Mouse (Mus musculus) forebrain, postnatal 0 days (tissue): Measurements from ENCODE around the gene Abhd2. TPM values are rescaled to one million over a fixed set of nuclear protein-coding genes. Genes with fewer than 3 reads are reported as not detected.

ENCODE experiments used
- ATAC-seq: fragments of 200-750 bp; cut with Nextera tagmentation; 2 replicates; pipeline ENCODE4 v1.8.0; 2017; ENCODE audit warnings: mild to moderate bottlenecking, moderate library complexity
- DNase-seq: peaks from one replicate; pipeline ENCODE4 v3.0.0-alpha.2; 2015
- H3K27ac ChIP-seq: fragments of 300-500 bp; sonication (generic); 2 replicates; pipeline ENCODE4 v1.5.1; 2014; ENCODE audit warnings: low read depth, mild to moderate bottlenecking, antibody characterized with exemption, low read length, moderate library complexity, mixed read lengths
- H3K27me3 ChIP-seq: fragments of 300-500 bp; sonication (generic); 2 replicates; pipeline ENCODE4 v1.6.1; 2014; ENCODE audit warnings: mild to moderate bottlenecking, low read length, mixed read lengths; ENCODE audit not compliant: insufficient read depth
- H3K36me3 ChIP-seq: fragments of 300-500 bp; sonication (generic); 2 replicates; pipeline ENCODE4 v1.6.1; 2014; ENCODE audit warnings: mild to moderate bottlenecking, moderate library complexity; ENCODE audit not compliant: insufficient read depth
- H3K4me1 ChIP-seq: fragments of 300-500 bp; sonication (generic); 2 replicates; pipeline ENCODE4 v1.6.1; 2014; ENCODE audit warnings: antibody characterized with exemption; ENCODE audit not compliant: insufficient read depth
- H3K4me2 ChIP-seq: fragments of 300-500 bp; sonication (generic); 2 replicates; pipeline ENCODE4 v1.6.1; 2014; ENCODE audit warnings: low read depth, mild to moderate bottlenecking, moderate library complexity
- H3K4me3 ChIP-seq: fragments of 300-500 bp; sonication (generic); 2 replicates; pipeline ENCODE4 v1.5.1; 2014; ENCODE audit warnings: low read depth, low read length, mixed read lengths
- H3K9ac ChIP-seq: fragments of 300-500 bp; sonication (generic); 2 replicates; pipeline ENCODE4 v1.6.1; 2014; ENCODE audit warnings: mild to moderate bottlenecking
- H3K9me3 ChIP-seq: fragments of 300-500 bp; sonication (generic); 2 replicates; pipeline ENCODE4 v1.6.1; 2016; ENCODE audit warnings: low read length
- CTCF ChIP-seq: sonication (generic); IDR thresholded peaks from 2 replicates; pipeline ENCODE4 v1.5.1; 2016; ENCODE audit warnings: antibody characterized with exemption, control low read depth, low read depth
- WGBS: fragments of 180-500 bp; shearing (Covaris S2); extraction: QIAGEN DNeasy Blood & Tissue Kit; methylation state at CpG from one replicate; pipeline ENCODE4 v1.1.7; 2014; 5-methylcytosine and 5-hydroxymethylcytosine counted together
- polyA plus RNA-seq: library from polyadenylated mRNA; unstranded; fragments of >200 nt; fragmentation: Nextera tagmentation; extraction: Ambion mirVana; gene quantifications from 2 replicates; pipeline ENCODE4 v1.2.1, GENCODE M21; 2015
- total RNA-seq: library from RNA; depleted of rRNA; stranded (reverse); fragments of >200 nt; gene quantifications from 2 replicates; pipeline ENCODE4 v1.2.3, GENCODE M21; 2014

Abhd2 gene
- total and polyA plus RNA-seq, 2 experiments from 2014 or later: 26.0 to 88.0 TPM

DNA sequence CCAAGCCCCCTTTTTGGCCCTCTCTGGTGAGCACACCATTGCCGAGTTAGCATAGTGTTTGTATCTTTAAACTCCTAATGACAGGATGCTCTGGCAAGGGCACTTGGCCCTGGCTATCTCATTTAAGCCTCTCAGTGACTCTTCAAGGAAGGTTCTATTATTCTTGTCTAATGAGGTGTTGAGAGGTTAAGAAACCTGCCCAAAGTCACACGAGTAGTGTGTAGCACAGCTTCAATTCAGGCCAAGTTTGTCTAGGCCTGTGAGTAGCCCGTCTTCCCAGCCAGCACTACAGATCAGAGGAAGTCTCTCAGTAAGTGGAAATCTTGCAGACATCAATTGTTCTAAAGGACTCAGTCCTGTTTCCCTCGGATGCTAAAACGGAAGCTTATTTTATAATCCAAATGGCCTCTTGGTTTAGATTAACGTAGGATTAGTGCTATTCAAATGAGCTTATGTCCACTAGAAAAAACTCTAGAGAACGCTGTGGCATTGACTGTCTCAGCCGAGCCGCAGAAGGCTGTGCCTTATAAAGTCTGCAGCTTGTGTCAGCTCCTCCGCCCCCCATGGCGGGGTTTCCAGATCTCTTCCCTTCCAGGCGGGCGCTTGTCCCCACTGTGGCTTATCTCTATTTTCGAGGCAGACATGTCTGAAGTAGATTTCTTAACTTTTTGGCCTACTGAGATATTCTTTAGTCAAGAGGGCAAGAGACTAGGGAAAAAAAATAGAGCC lies 11.3 kb downstream of the Abhd2 start:
- no peaks in the 10 kb centered on the region for H3K9me3 ChIP-seq
- no peak for ATAC-seq
- H3K27me3 ChIP-seq: no peaks in the 10 kb centered on the region
- no peak overlapping the region for H3K4me3 ChIP-seq
- 0 out of 2 replicates have a peak, but pooled peaks cover 2% of the 10 kb centered on the region for H3K4me1 ChIP-seq
- no peak overlapping the region for H3K9ac ChIP-seq
- TF ChIP-seq CTCF: no peak
- H3K4me2 ChIP-seq: no peak overlapping the region
- 47% methylated on average over 14 of the region's 14 CpGs for WGBS
- H3K27ac ChIP-seq: no peak overlapping the region
- no peak for DNase-seq
- H3K36me3 ChIP-seq: no peaks in the 10 kb centered on the region; the same call in 1 of the 2 replicates

DNA sequence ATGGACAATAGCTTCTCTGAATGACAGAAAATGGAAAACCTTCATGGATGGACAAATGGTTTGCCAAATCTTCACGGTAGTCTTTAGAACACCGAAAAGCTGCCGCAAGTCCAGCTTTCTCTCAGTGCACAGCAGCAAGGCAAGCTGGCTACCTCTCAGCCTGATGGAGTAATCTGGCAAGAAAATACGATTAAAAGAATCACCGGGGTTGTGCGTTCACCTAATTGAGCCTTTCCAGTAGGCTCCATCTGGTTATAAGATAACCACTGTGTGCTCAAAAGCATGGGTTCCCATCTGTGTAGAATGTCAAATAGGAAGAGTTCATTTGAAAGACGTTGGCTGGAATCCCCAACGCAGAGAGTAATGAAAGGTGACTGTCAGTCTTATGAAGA lies 11.9 kb downstream of the Abhd2 start:
- DNase-seq (no peak), ATAC-seq (no peak)
- no peak overlapping the region for H3K4me2 ChIP-seq
- H3K9ac ChIP-seq: no peak overlapping the region
- 71% methylated on average over 8 of the region's 8 CpGs for WGBS
- H3K27me3 ChIP-seq: no peaks in the 10 kb centered on the region
- no peaks in the 10 kb centered on the region; the same call in 1 of the 2 replicates for H3K36me3 ChIP-seq
- H3K4me1 ChIP-seq: 0 out of 2 replicates have a peak, but pooled peaks cover 2% of the 10 kb centered on the region
- no peak overlapping the region for H3K27ac ChIP-seq
- H3K9me3 ChIP-seq: no peaks in the 10 kb centered on the region
- H3K4me3 ChIP-seq: no peak overlapping the region
- no peak for TF ChIP-seq CTCF

DNA sequence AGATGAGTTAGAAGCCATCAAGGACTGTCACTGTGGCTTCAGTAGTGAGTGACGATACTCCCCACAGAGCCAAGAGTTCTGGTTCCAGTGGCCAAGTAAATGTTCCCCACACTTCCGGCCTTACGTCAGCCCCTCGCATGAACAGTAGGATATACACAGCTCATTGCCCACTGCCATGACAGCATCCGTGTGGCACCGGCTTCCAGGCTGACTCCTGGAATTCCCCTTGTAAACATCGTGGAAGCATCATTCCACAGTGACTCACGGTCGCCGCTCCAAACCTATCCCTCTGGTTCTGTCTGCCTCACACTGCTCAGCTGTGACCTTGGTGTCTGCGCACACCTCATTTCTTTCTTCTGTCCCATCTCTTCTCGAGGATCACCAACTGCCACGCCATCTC lies 12.4 kb downstream of the Abhd2 start:
- Histone ChIP-seq H3K27ac (no peak overlapping the region), H3K4me1 (0 out of 2 replicates have a peak, but pooled peaks cover 2% of the 10 kb centered on the region), H3K9ac (no peak overlapping the region), H3K4me3 (no peak overlapping the region), H3K36me3 (no peaks in the 10 kb centered on the region; the same call in 1 of the 2 replicates), H3K9me3 (no peaks in the 10 kb centered on the region), H3K27me3 (no peaks in the 10 kb centered on the region), H3K4me2 (no peak overlapping the region)
- TF ChIP-seq CTCF: no peak
- no peak for ATAC-seq
- no peak for DNase-seq
- WGBS: 87% methylated on average over 13 of the region's 13 CpGs

DNA sequence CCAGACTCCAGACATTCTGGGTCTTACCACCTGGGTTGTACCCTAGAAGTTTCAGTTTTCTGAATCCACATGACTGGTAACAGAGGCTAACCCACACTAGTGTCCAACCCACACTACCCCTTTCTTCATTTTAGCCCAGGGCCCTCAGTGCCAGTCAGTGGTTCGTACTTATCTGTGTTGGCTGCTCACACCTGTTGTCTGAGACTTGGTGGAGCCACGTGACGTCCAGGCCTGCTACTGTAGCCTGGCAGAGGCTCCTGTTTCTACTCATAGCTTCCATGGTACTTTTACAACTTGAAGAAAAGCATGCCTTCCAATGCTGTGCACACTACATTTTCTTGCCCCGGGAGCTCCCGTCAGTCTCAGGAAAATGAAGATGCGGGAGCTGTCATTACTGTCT lies 14.2 kb downstream of the Abhd2 start:
- no peaks in the 10 kb centered on the region for H3K9me3 ChIP-seq
- H3K27me3 ChIP-seq: no peaks in the 10 kb centered on the region
- no peak overlapping the region for H3K27ac ChIP-seq
- H3K9ac ChIP-seq: no peak overlapping the region
- DNase-seq (no peak), ATAC-seq (no peak)
- 91% methylated on average over 6 of the region's 6 CpGs for WGBS
- H3K4me1 ChIP-seq: 0 out of 2 replicates have a peak, but pooled peaks cover 2% of the 10 kb centered on the region
- no peak overlapping the region for H3K4me3 ChIP-seq
- H3K4me2 ChIP-seq: no peak overlapping the region
- H3K36me3 ChIP-seq: no peaks in the 10 kb centered on the region; the same call in 1 of the 2 replicates
- no peak for TF ChIP-seq CTCF

DNA sequence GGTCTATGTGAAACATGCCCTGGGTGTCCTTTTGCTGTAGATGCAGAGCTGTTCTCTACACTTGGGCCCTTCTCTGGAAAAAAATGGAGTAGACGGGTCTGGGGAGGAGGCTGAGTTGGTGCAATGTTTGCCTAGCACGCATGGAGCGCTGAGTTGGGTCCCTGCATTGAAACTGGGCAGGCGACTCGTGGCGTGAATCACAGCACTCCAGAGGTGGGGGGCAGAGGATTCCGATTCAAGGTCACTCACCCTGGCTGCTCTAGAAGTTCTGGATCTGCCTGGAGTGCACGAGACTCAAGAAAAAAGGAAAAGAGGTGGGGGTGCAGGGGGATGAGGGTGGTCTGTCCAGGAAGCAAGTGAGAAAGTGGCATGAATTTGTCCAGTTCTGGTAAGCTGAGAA lies 14.9 kb downstream of the Abhd2 start:
- no peak for TF ChIP-seq CTCF
- no peaks in the 10 kb centered on the region for H3K27me3 ChIP-seq
- no peak for ATAC-seq
- no peaks in the 10 kb centered on the region; the same call in 1 of the 2 replicates for H3K36me3 ChIP-seq
- H3K9ac ChIP-seq: no peak overlapping the region
- H3K9me3 ChIP-seq: no peaks in the 10 kb centered on the region
- no peak for DNase-seq
- WGBS: 92% methylated on average over 8 of the region's 8 CpGs
- H3K4me2 ChIP-seq: no peak overlapping the region
- no peak overlapping the region for H3K27ac ChIP-seq
- H3K4me3 ChIP-seq: no peak overlapping the region
- H3K4me1 ChIP-seq: peaks cover 7% of the 10 kb centered on the region; the same call in 1 of the 2 replicates

DNA sequence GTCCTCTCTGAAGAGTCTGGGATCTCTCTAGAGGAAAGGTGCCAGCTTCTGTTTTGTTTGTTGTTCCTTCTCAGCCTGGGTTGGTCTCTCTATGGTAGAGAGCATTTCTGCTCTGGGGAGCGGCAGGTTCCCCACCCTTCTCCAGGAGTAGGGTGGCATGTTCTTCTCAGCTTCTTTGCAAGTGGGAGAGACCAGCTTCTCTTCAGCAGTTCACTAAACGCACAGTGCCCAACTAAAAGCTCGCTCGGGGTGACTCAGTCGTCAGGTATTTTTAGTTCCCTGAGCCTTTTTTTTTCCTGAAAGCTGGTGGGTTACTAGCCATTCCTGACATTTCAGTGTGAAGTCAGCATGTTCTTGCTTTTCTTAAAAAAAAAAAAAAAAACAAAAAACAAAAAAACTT lies 15.4 kb downstream of the Abhd2 start:
- TF ChIP-seq CTCF: no peak
- no peaks in the 10 kb centered on the region for H3K36me3 ChIP-seq

DNA sequence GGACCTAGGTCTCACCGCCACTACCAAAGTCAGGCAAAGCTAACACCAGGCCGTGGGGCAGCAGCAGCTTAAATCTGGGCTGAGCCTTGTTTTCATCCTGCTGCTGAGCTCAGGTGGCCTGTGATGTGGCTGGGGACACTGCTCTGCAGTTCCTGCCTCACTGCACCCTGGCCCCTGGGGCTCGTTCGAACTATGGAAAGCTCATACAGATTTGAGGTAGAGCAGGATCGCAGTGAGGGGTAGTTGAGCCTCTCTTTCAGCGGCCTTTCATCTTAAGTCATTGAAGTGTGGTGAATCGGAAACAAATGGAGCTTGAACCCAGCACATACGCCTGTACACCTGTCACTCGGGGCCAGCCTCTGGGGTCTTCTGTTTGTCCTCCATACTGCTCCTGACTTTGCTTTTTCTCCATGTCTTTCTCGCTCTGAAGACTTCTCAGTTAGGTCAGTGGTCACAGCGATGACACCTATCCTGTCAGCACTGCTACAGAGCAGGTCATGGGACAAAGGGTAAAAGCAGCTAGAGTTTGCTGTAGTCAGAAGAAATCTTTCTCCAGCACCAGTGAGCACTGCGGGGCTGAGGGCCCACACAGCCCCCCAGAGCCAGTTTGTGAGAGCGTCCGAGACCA lies 20.7 kb downstream of the Abhd2 start:
- 45% methylated on average over 14 of the region's 14 CpGs for WGBS
- no peak overlapping the region for H3K27ac ChIP-seq

More for the DNA sequence above, 15.4 kb downstream of the Abhd2 start:
- Histone ChIP-seq H3K4me2 (no peak overlapping the region), H3K4me3 (no peak overlapping the region), H3K27ac (no peak overlapping the region), H3K4me1 (peaks cover 5% of the 10 kb centered on the region; the same call in 1 of the 2 replicates), H3K9me3 (no peaks in the 10 kb centered on the region), H3K27me3 (no peaks in the 10 kb centered on the region), H3K9ac (no peak overlapping the region)
- no peak for DNase-seq
- no peak for ATAC-seq
- WGBS: 95% methylated on average over 5 of the region's 5 CpGs

More for the DNA sequence above, 20.7 kb downstream of the Abhd2 start:
- TF ChIP-seq CTCF: no peak
- DNase-seq (no peak), ATAC-seq (no peak)
- H3K27me3 ChIP-seq: no peaks in the 10 kb centered on the region
- H3K4me2 ChIP-seq: no peak overlapping the region
- H3K9ac ChIP-seq: no peak overlapping the region
- no peaks in the 10 kb centered on the region for H3K9me3 ChIP-seq
- H3K4me1 ChIP-seq: peaks cover 13% of the 10 kb centered on the region
- H3K4me3 ChIP-seq: no peak overlapping the region
- H3K36me3 ChIP-seq: peaks cover 20% of the 10 kb centered on the region
